Mouse (Mus musculus): ENCODE results near the gene Hmox1. TPM values are rescaled to one million over a fixed set of nuclear protein-coding genes. Genes with fewer than 3 reads are reported as not detected.

The Hmox1 gene
- polyA plus RNA-seq, 1 experiment from 2014 or later, result 36.2 TPM

DNA sequence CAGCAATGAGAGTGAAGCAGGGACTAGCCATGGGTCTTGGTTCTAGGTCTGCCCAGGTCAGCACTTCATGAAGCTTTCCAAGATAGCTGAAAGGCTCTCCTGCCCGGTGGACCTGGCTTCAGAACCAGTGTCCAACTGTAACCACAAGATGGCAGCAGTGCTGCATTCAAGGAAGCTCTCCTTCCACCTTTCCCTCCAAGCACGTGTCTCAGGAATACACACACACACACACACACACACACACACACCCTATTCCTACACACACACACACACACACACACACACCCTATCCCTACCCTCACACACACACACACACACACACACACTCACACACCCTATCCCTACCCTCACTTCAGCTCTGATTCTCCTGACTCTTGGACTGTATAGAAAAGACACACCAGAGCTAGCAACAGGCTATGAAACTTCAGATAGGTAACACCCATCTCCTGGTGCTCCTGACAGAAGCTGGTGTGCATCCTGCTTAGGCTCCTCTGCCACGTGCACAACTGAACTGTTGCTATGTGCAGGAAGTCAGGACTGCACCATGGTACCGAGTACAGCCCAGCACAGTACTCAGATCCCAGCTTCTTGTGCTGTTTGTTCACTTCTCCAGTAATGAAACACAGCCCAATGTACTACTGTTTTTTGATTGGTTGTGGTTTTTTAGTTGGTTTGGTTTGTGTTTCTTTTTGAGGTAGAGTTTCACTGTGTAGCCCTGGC is 21.6 kb upstream of the Hmox1 start:
- Histone ChIP-seq H3K4me1 (no peaks in the 10 kb centered on the region), H3K4me2 (replicated peaks) (no peak overlapping the region), H3K9me3 (replicated peaks) (no peaks in the 10 kb centered on the region), H3K9ac (no peak overlapping the region), H3K27me3 (no peaks in the 10 kb centered on the region), H3K4me3 (replicated peaks) (no peak overlapping the region), H3K36me3 (0 out of 2 replicates have a peak, but pooled peaks cover 7% of the 10 kb centered on the region), H3K27ac (replicated peaks) (no peak overlapping the region)
- peak; percentile 75 for ATAC-seq (ENCODE audit: insufficient number of reproducible peaks, low FRiP score, low TSS enrichment, low read depth)
- WGBS, result 26% methylated on average over 4 of the region's 4 CpGs

DNA sequence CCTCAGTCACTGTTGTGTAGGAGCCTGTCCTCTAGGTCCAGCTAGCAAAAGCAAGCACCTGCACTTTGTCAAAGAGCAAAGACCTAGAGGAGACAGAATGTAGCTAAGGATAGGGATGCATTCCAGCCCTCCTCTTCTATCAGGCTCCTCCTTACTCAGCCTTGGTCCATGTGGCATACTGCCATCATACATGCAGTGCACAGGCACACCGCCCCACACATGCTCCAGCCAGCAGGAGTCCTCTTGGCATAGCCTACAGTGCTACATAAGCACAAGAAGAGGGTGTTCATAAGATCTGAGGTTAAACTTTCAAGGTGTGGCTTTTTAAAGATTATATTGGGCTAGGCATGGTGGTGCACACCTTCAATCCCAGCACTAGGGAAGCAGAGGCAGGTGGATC is 18.5 kb upstream of the Hmox1 start:
- Histone ChIP-seq H3K9ac (no peak overlapping the region), H3K36me3 (no peaks in the 10 kb centered on the region), H3K4me3 (replicated peaks) (no peak overlapping the region), H3K4me1 (no peaks in the 10 kb centered on the region), H3K27me3 (no peaks in the 10 kb centered on the region), H3K9me3 (replicated peaks) (no peaks in the 10 kb centered on the region), H3K4me2 (replicated peaks) (no peak overlapping the region), H3K27ac (replicated peaks) (no peak overlapping the region)
- ATAC-seq (ENCODE audit: insufficient number of reproducible peaks, low FRiP score, low TSS enrichment, low read depth), result no peak
- WGBS, result 85% methylated on average over 1 of the region's 1 CpGs

DNA sequence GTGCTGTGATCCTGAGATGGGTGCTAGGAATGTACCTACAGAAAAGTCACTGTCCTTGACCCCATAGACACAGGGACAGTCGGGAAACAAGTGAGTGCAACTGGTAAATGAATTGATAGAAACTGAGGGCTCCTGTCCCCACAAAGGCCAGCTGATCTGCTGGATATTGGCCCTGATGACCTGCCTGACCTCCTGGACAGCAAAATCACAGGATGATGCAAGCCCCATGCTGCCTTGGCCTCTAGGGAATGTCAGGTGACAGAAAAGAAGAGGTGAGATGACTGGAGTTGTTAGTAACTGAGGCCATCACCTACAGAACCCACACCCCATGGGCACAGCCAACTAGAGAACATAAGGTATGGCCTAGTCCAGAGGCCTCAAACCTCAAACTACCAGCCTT is 15.2 kb upstream of the Hmox1 start:
- H3K27me3 ChIP-seq, result no peaks in the 10 kb centered on the region
- no peak overlapping the region for H3K4me2 ChIP-seq (replicated peaks)

DNA sequence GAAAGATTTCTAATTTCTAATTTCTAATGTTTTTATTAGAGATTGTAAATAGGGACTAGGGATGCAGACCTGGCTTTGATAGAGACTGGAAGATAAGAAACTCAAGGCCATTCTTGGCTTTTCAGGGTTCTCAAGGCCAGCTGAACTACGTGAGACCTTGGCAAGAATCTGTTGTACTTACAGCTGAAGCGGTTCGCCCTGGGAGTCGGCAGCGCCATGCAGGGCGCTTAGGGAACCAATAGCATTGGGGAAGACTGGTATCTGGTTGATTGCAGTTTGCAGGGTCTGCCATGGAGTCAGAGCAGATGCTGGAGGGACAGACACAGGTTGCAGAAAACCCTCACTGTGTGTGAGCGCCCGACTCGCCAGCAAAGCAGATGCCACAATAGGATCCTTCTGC is 14.6 kb upstream of the Hmox1 start:
- H3K4me2 ChIP-seq (replicated peaks), result no peak overlapping the region
- H3K4me1 ChIP-seq, result no peaks in the 10 kb centered on the region
- no peak overlapping the region for H3K9ac ChIP-seq
- WGBS, result 92% methylated on average over 9 of the region's 9 CpGs
- H3K36me3 ChIP-seq, result no peaks in the 10 kb centered on the region
- H3K27me3 ChIP-seq, result no peaks in the 10 kb centered on the region
- H3K27ac ChIP-seq (replicated peaks), result no peak overlapping the region
- ATAC-seq (ENCODE audit: insufficient number of reproducible peaks, low FRiP score, low TSS enrichment, low read depth), result no peak
- H3K4me3 ChIP-seq (replicated peaks), result no peak overlapping the region
- no peaks in the 10 kb centered on the region for H3K9me3 ChIP-seq (replicated peaks)

More for the DNA sequence above, 15.2 kb upstream of the Hmox1 start:
- Histone ChIP-seq H3K9me3 (replicated peaks) (no peaks in the 10 kb centered on the region), H3K4me1 (no peaks in the 10 kb centered on the region), H3K27ac (replicated peaks) (no peak overlapping the region), H3K9ac (no peak overlapping the region), H3K4me3 (replicated peaks) (no peak overlapping the region), H3K36me3 (no peaks in the 10 kb centered on the region)
- no peak for ATAC-seq (ENCODE audit: insufficient number of reproducible peaks, low FRiP score, low TSS enrichment, low read depth)
- 90% methylated on average over 1 of the region's 1 CpGs for WGBS

DNA sequence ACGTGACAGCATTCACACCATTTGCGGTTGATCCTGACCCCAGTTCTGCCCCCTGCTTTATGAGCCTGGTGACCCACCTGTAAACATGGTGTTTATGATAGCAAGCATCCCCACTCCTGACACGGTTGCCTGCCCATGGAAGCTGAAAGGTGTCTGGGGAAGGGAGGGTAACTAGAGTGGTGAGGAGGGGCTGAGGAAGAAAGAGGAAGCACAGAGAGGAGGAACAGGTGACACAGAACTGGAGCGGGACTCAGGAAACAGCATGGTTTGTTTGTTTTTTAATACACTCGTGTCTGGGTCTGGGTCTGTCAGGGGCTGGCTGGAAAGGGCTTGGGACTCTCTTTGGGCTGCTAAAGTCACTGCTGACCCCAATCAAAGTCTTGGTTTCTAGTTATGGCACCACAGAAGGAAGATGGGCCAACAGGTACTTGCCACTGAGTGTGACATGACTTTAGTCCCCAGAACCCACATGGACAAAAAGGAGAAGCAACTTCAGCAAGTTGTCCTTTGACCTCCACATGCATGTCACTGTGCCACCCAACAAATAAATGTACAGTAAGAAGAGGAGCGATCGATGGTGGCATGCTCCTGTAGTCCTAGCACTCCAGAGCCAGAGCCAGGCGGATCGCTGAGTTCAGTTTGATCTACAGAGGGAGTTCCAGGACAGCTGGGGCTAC is 11.9 kb upstream of the Hmox1 start:
- Histone ChIP-seq H3K36me3 (no peaks in the 10 kb centered on the region), H3K4me1 (no peaks in the 10 kb centered on the region), H3K4me3 (replicated peaks) (no peak overlapping the region), H3K27me3 (no peaks in the 10 kb centered on the region), H3K27ac (replicated peaks) (no peak overlapping the region), H3K9ac (no peak overlapping the region), H3K4me2 (replicated peaks) (no peak overlapping the region), H3K9me3 (replicated peaks) (no peaks in the 10 kb centered on the region)
- 78% methylated on average over 9 of the region's 9 CpGs for WGBS
- ATAC-seq (ENCODE audit: insufficient number of reproducible peaks, low FRiP score, low TSS enrichment, low read depth), result no peak

DNA sequence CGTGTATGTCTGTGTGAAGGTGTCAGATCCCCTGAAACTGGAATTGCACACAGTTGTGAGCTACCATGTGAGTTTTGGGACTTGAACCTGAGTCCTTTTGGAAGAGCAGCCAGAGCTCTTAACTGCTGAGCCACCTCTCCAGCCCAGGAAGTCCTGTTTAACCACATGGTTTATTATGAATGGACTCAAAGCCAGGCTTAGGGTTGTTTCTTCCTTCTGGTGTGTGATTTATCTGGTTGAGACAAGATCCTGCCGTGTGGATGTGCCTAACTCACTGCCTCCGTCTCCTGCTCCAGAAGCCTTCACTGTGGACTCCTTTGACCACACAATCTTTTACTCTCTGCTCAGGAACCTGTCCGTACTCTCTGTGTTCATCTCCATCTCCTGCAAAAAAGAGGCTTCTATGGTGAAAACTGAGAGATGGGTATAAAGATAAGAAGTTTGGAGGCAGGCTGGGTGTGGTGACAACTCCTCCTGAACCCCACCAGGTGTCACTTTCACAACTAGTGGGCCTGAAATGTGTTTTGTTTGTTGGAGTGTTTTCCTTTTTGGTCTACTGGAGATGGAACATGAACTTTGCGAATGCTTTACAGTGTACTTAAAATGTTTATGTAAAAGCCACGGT is 11.1 kb upstream of the Hmox1 start:
- WGBS, result 78% methylated on average over 6 of the region's 6 CpGs
- Histone ChIP-seq H3K27me3 (no peaks in the 10 kb centered on the region), H3K4me2 (replicated peaks) (no peak overlapping the region), H3K9ac (no peak overlapping the region), H3K9me3 (replicated peaks) (no peaks in the 10 kb centered on the region), H3K36me3 (no peaks in the 10 kb centered on the region), H3K4me3 (replicated peaks) (no peak overlapping the region), H3K27ac (replicated peaks) (no peak overlapping the region), H3K4me1 (no peaks in the 10 kb centered on the region)
- ATAC-seq (ENCODE audit: insufficient number of reproducible peaks, low FRiP score, low TSS enrichment, low read depth), result no peak

DNA sequence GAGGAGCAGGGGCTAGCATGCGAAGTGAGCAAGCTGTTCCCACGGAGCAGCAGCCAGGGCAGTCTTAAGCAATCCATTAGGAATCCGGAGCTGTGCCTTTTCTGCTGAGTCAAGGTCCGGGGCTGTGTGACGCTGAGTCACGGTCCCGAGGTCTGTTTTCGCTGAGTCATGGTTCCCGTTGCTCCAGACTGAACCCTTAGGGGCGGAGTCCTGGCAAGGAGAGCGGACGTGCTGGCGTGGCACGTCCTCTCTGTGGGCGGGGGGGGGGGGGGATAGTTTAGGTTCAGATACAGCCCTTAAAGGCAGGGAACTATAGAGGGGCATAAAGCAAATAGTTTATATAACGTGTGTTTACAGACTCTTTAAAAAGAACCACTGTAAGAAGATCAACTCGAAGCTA is 9.6 kb upstream of the Hmox1 start:
- no peak overlapping the region for H3K9ac ChIP-seq
- peak overlapping the region; percentile 49 for H3K4me2 ChIP-seq (replicated peaks)
- 3% methylated on average over 17 of the region's 17 CpGs for WGBS
- no peaks in the 10 kb centered on the region for H3K27me3 ChIP-seq
- H3K36me3 ChIP-seq, result no peaks in the 10 kb centered on the region
- peaks cover 1% of the 10 kb centered on the region for H3K4me1 ChIP-seq
- peak overlapping the region; percentile 48; the same call in 1 of the 2 replicates for H3K27ac ChIP-seq (replicated peaks)
- peak; percentile 93 for ATAC-seq (ENCODE audit: insufficient number of reproducible peaks, low FRiP score, low TSS enrichment, low read depth)
- peak overlapping the region; percentile 36 for H3K4me3 ChIP-seq (replicated peaks)
- no peaks in the 10 kb centered on the region for H3K9me3 ChIP-seq (replicated peaks)

DNA sequence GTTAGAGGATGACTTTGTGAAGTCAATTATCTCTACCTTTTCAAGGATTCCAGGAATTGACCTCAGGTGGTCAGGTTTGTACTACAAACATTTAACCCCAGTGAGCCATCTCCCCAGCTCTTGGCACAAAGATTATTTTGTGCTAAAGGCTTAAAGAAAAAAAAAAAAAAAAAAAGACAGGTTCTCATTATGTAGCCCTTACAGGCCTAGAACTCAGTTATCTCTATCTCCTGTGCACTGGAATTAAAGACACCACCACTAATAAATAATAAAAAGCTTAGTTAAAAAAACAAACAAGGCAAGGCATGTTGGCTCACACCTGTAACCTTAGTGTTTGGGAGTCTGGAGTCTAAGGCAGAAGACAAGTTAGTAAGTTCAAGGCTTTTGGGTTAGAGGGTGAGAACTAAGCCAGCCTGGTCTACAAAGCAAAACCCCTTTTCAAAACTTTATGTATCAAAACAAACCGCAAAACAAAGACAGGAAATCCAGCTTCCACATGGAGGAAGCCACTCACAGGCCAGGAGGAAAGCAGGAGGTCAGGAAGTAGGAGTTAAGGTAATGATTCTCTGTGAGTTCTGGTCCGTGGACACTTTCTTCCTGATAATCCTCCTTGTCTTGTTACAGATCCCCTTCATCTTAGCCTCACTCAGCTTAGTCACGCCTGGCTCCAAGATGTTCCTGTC is 8.9 kb upstream of the Hmox1 start:
- 73% methylated on average over 3 of the region's 3 CpGs for WGBS
- Histone ChIP-seq H3K9me3 (replicated peaks) (no peaks in the 10 kb centered on the region), H3K4me2 (replicated peaks) (peak overlapping the region; percentile 49; the same call in 1 of the 2 replicates), H3K4me3 (replicated peaks) (no peak overlapping the region), H3K36me3 (no peaks in the 10 kb centered on the region), H3K4me1 (peaks cover 8% of the 10 kb centered on the region), H3K27ac (replicated peaks) (no peak overlapping the region), H3K9ac (no peak overlapping the region), H3K27me3 (no peaks in the 10 kb centered on the region)
- no peak for ATAC-seq (ENCODE audit: insufficient number of reproducible peaks, low FRiP score, low TSS enrichment, low read depth)

DNA sequence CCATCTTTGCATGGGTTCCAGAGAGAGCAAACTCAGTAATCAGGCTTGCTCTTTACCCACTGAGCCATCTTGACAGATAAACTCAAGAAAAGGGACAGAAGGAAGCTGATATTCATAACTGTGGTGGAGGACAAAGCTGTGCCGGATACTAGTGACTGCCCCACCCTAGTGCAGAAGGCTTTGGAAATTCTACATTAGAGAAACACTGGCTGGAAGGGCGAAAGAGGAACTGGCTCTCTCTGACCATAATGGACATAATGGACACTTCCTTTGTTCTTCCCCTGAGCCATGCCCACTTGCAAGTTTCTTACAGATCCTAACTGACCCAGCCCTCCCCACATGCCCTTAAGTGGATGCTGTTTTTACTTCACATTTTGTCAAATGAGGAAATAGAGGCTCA is 7.4 kb upstream of the Hmox1 start:
- no peaks in the 10 kb centered on the region for H3K36me3 ChIP-seq
- ATAC-seq (ENCODE audit: insufficient number of reproducible peaks, low FRiP score, low TSS enrichment, low read depth), result no peak
- H3K4me2 ChIP-seq (replicated peaks), result no peak overlapping the region
- peaks cover 9% of the 10 kb centered on the region for H3K4me1 ChIP-seq
- no peaks in the 10 kb centered on the region for H3K27me3 ChIP-seq
- no peaks in the 10 kb centered on the region for H3K9me3 ChIP-seq (replicated peaks)
- 86% methylated on average over 2 of the region's 2 CpGs for WGBS
- H3K27ac ChIP-seq (replicated peaks), result no peak overlapping the region
- no peak overlapping the region for H3K9ac ChIP-seq
- no peak overlapping the region for H3K4me3 ChIP-seq (replicated peaks)

DNA sequence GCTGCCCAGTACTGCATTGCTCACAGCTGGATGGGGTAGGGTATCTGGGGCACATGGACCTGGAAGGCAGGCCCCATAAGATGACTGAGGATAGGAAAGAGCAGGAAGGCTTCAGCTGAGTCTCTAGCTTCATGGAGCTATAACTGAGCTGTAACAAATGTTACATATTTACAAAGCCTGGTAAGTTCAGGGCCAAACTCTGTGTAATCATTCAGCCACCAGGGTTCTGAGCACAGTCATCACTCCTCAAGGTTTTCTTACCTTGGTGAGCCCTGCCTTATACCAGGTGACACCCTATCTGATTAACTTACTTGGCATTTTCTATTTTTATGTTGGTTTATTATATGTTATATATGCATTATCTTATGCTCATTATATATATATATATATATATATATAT is 6.3 kb upstream of the Hmox1 start:
- Histone ChIP-seq H3K36me3 (no peaks in the 10 kb centered on the region), H3K9ac (no peak overlapping the region), H3K4me3 (replicated peaks) (no peak overlapping the region), H3K27me3 (no peaks in the 10 kb centered on the region), H3K4me2 (replicated peaks) (no peak overlapping the region), H3K27ac (replicated peaks) (no peak overlapping the region), H3K9me3 (replicated peaks) (no peaks in the 10 kb centered on the region), H3K4me1 (peaks cover 9% of the 10 kb centered on the region)
- no peak for ATAC-seq (ENCODE audit: insufficient number of reproducible peaks, low FRiP score, low TSS enrichment, low read depth)

Data from embryonic facial prominence, embryonic 15.5 days (tissue).